Mouse (Mus musculus): ENCODE data around the gene Mgp. TPM values are rescaled to one million over a fixed set of nuclear protein-coding genes. Genes with fewer than 3 reads are reported as not detected.

Gene Mgp
- not detected in 2 replicates for polyA plus RNA-seq (2012; ENCODE audit: insufficient read depth, low replicate concordance)

DNA sequence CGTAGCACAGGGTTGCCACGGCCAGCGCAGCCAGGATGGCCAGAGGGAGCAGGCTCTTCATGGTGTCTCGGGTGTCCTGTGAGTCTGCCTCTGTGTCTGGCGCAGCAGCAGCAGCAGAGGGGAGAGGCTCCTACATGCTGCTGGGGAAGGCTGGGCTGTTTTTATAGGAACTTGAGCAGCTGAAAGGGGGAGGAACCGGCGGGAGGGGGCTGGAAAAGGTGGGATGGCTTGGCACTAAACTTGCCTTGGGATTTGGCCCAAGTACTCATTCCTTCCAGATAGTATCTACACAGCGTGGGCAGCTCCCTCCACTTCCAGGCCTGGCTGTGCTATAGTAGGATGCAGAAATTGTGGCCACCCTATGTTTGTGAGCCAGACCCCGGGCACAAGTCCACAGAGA lies at the start of gene Mgp:
Gene Mgp (minus strand): TSS at position 154 of the 400 bp plus-strand sequence.
- TF ChIP-seq GATA1 (IDR thresholded peaks at IDR 0.05; ENCODE audit: borderline replicate concordance, low read length), result no peak
- TF ChIP-seq FLI1 (IDR thresholded peaks at IDR 0.05; ENCODE audit: low read length), result no peak
- H3K4me3 ChIP-seq (replicated peaks), result no peak within 1 kb of the TSS
- peaks cover 28% of the 10 kb centered on the region for H3K27me3 ChIP-seq (replicated peaks)
- H3K36me3 ChIP-seq (replicated peaks; ENCODE audit: low read length), result no peaks in the 10 kb centered on the region
- no peaks in the 10 kb centered on the region for H3K9me3 ChIP-seq
- H3K4me1 ChIP-seq, result peaks cover 11% of the 10 kb centered on the region

DNA sequence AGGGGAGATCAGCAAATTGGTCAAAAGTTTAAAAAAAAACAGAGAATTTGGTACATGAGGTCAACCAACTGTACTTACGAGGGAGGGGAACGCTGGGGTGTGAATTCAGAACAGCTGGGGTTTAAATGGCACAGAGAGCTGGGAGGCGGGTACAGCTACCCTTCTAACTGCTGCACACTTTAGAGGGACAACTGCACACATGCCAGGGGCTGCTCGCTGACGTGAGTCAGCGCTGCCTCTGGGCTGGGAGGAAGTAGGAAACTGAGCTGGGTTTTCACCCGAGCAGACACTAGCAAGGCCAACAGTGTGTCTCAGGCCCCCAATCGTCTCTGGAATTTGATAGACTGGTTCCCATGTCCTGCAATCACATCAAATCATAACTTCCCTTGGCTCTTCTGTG lies 49.4 kb upstream of the Mgp start:
- Histone ChIP-seq H3K27me3 (replicated peaks) (no peaks in the 10 kb centered on the region), H3K9me3 (no peaks in the 10 kb centered on the region), H3K36me3 (replicated peaks; ENCODE audit: low read length) (peaks cover 88% of the 10 kb centered on the region), H3K4me3 (replicated peaks) (no peak overlapping the region), H3K4me1 (peaks cover 38% of the 10 kb centered on the region)
- TF ChIP-seq FLI1 (IDR thresholded peaks at IDR 0.05; ENCODE audit: low read length) (no peak), GATA1 (IDR thresholded peaks at IDR 0.05; ENCODE audit: borderline replicate concordance, low read length) (no peak)

DNA sequence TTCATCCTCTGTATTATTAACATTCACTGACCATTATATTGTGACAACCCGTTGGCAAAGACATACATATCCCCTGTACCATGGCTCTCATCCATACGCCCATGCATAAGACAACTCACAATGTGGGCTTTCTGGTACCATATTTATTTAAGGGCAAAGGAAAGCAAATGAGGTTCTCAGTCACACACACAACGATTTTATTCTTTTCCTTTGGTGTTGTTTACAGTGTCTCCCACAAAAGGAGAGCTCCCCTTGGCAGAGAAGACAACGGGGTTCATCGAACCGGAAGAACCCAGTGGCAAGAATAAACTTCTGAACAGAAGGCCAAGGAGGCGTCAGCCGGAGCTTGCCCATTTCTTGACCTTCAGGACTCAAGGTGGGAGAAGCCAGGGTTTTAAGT lies 47.9 kb upstream of the Mgp start, which contains the start of gene Pde6h:
Gene Pde6h (plus strand): TSS at position 301 of the 400 bp plus-strand sequence.
- H3K36me3 ChIP-seq (replicated peaks; ENCODE audit: low read length), result peaks cover 83% of the 10 kb centered on the region
- TF ChIP-seq FLI1 (IDR thresholded peaks at IDR 0.05; ENCODE audit: low read length) (no peak), GATA1 (IDR thresholded peaks at IDR 0.05; ENCODE audit: borderline replicate concordance, low read length) (no peak)
- no peaks in the 10 kb centered on the region for H3K9me3 ChIP-seq
- peaks cover 27% of the 10 kb centered on the region for H3K4me1 ChIP-seq
- no peaks in the 10 kb centered on the region for H3K27me3 ChIP-seq (replicated peaks)
- no peak within 1 kb of the TSS for H3K4me3 ChIP-seq (replicated peaks)

DNA sequence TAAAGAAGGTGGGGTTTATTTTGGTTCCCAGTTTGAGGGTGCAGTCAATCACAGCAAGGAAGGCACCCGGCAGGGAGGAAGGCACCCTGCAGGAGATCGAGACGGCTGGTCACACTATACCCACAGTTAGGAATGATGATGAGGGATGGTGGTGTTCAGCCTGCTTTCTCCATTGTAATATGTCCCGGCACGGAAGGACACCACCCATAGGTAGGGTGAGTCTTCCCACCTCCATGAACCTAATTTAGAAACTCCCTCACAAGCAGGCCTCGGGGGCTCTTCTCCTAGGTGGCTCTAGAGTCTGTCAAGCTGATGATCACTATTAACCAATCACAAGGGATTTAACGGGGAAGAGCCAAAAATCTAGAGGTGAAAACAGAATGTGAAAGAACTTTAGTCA lies 47.2 kb upstream of the Mgp start:
- peaks cover 21% of the 10 kb centered on the region for H3K4me1 ChIP-seq
- TF ChIP-seq GATA1 (IDR thresholded peaks at IDR 0.05; ENCODE audit: borderline replicate concordance, low read length) (no peak), FLI1 (IDR thresholded peaks at IDR 0.05; ENCODE audit: low read length) (no peak)
- H3K27me3 ChIP-seq (replicated peaks), result no peaks in the 10 kb centered on the region
- peaks cover 83% of the 10 kb centered on the region for H3K36me3 ChIP-seq (replicated peaks; ENCODE audit: low read length)
- H3K9me3 ChIP-seq, result no peaks in the 10 kb centered on the region
- no peak overlapping the region for H3K4me3 ChIP-seq (replicated peaks)

DNA sequence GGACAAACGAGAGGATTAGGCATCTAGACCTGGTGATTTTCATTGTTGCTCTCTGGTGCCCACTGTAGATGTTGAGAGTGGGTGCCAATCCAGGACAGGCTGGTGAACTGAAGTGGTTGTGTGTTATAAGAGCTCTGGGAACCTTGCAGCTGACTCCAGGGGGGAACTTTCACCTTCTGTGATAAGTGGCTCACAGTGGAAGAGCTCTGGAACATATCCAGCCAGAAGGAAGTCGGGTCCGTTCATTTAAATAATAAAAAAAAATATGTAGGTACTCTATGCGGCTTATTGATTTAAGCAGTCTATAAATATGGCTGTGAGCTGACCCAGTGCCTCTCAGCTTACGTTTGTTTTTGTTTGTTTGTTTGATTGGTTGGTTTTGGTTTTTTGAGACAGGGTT lies 46.5 kb upstream of the Mgp start, which contains the start of gene Erp27:
Gene Erp27 (minus strand): TSS at position 101 of the 400 bp plus-strand sequence.
- Histone ChIP-seq H3K27me3 (replicated peaks) (no peaks in the 10 kb centered on the region), H3K9me3 (no peaks in the 10 kb centered on the region)

DNA sequence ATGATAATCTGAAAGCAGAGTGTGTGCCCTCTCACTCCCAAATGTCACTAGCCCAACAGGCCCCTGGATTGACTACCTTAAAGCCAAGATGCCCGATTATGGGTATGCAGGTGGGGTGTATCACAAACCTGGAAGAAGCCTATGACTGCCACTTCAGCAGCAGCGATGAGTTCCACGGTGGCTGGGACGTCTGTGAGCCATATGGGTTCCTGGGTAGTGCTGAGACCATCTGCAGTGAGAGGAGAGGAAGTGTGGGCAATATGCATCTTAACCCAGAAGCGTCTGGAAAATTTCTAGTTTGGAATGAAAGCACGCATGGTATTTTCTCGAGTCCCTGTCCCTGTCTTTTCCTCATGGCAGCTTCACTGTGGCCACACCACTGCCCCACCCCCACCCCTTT lies 46.0 kb upstream of the Mgp start:
- H3K27me3 ChIP-seq (replicated peaks), result no peaks in the 10 kb centered on the region
- H3K9me3 ChIP-seq, result no peaks in the 10 kb centered on the region
- H3K4me3 ChIP-seq (replicated peaks), result no peak overlapping the region
- H3K36me3 ChIP-seq (replicated peaks; ENCODE audit: low read length), result peaks cover 82% of the 10 kb centered on the region
- no peak for TF ChIP-seq GATA1 (IDR thresholded peaks at IDR 0.05; ENCODE audit: borderline replicate concordance, low read length)
- no peak for TF ChIP-seq FLI1 (IDR thresholded peaks at IDR 0.05; ENCODE audit: low read length)
- peaks cover 12% of the 10 kb centered on the region for H3K4me1 ChIP-seq

More for the DNA sequence above, 46.5 kb upstream of the Mgp start, which contains the start of gene Erp27:
- peaks cover 16% of the 10 kb centered on the region for H3K4me1 ChIP-seq
- no peak within 1 kb of the TSS for H3K4me3 ChIP-seq (replicated peaks)
- TF ChIP-seq GATA1 (IDR thresholded peaks at IDR 0.05; ENCODE audit: borderline replicate concordance, low read length) (no peak), FLI1 (IDR thresholded peaks at IDR 0.05; ENCODE audit: low read length) (no peak)
- peaks cover 82% of the 10 kb centered on the region for H3K36me3 ChIP-seq (replicated peaks; ENCODE audit: low read length)

DNA sequence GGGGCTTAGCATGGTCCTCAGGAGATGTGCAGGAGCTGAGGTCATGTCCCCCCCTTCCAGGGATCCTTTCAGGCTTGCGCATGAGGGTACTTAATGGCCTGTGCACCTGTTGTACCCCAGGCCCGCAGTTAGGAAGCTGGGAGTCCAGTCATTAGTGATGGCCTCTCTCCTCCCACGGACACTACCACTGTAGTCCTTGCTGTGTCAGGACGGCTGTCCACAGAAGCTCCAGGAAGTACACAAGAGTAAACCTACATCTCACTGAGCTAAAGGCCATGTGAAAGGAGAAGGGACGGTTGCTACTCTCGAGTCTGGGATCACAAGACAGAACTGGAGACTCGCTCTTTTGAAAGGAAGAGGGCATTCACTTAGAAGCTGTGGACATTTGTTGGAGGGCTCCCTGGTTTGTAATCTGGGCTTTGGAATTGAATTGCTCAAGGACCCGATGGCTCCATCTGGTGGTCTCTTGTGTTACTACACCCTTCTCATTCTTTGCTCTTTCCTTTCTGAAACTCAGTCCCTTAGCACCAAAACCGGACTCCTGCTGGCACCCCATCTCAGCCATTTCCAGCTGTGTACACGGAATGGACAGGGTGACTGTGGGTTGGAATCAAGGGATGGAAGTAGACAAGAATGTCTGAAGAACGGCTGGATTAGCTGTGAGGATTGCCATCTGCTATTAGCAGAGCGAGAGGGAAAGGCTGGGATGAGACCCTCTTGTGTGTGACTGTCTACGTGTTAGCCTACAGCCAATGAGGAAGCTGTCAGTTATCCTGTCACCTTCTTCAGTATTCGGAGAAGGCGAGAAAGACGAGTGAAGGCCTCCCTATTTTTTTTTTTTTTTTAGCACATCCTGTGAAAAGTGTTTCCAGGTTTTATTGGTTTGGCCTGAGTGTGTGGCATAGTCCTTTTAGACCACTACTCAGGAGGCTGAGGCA lies 45.0 kb upstream of the Mgp start:
- TF ChIP-seq GATA1 (IDR thresholded peaks at IDR 0.05; ENCODE audit: borderline replicate concordance, low read length), result no peak
- TF ChIP-seq FLI1 (IDR thresholded peaks at IDR 0.05; ENCODE audit: low read length), result no peak
- Histone ChIP-seq H3K36me3 (replicated peaks; ENCODE audit: low read length) (peaks cover 80% of the 10 kb centered on the region), H3K4me1 (peaks cover 7% of the 10 kb centered on the region; the same call in 1 of the 2 replicates), H3K27me3 (replicated peaks) (no peaks in the 10 kb centered on the region), H3K4me3 (replicated peaks) (no peak overlapping the region), H3K9me3 (no peaks in the 10 kb centered on the region)

DNA sequence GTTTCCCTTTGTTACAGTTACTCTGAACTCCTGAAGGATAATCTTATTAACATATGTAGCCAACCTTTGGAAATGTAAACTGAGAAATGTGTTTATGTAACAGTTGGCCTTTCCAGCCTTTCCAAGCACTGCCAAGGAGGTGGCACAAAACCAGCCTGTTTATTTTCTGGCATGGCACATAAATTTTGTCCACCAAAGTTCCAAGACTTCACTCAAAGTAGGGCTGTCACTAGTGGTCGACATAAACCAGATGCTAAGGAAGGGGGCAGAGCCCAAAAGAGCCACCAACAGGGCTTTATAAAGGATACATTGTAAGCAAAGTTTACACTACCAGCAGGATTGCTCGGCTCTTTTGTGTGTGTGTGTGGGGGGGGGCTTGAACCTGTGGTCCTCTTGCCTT lies 42.3 kb upstream of the Mgp start:
- H3K9me3 ChIP-seq, result no peaks in the 10 kb centered on the region
- peaks cover 74% of the 10 kb centered on the region for H3K36me3 ChIP-seq (replicated peaks; ENCODE audit: low read length)
- H3K27me3 ChIP-seq (replicated peaks), result no peaks in the 10 kb centered on the region
- no peak overlapping the region for H3K4me3 ChIP-seq (replicated peaks)
- peaks cover 15% of the 10 kb centered on the region; the same call in 1 of the 2 replicates for H3K4me1 ChIP-seq
- TF ChIP-seq GATA1 (IDR thresholded peaks at IDR 0.05; ENCODE audit: borderline replicate concordance, low read length) (no peak), FLI1 (IDR thresholded peaks at IDR 0.05; ENCODE audit: low read length) (no peak)

DNA sequence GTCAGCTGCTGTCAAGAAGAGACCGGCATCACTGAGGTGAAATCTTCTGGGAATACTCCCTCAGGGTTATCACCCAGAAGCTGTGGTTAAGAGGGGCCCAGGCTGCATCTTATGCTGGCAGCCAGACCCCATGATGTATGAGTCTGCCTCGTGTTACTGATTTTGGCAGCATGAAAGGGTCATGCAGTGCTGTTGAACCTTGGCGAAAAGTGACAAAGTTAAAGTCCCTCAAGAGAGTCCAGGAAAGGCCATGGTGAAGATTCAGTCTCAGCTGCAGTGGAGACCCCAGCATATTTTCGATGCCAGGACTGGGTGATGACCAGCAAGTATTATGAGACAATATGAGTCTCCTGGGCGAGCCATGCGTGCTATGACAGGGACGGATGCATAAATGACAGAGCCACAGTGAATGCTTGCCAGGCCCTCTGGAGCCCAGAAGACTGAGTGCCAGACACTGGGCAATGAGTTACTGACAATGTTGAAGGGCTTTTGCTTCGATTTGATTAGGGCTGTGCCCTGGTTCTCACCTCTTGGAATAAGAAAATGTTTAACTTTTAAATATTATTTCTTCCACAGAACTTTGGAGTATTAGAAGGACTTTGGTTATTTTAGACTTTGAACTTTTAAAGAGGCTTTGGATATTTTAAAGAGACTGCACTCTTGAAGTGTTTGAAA lies 40.2 kb upstream of the Mgp start:
- peaks cover 2% of the 10 kb centered on the region; the same call in 1 of the 2 replicates for H3K9me3 ChIP-seq
- H3K4me3 ChIP-seq (replicated peaks), result no peak overlapping the region
- no peaks in the 10 kb centered on the region for H3K27me3 ChIP-seq (replicated peaks)
- peaks cover 14% of the 10 kb centered on the region; the same call in 1 of the 2 replicates for H3K4me1 ChIP-seq
- TF ChIP-seq FLI1 (IDR thresholded peaks at IDR 0.05; ENCODE audit: low read length) (no peak), GATA1 (IDR thresholded peaks at IDR 0.05; ENCODE audit: borderline replicate concordance, low read length) (no peak)
- H3K36me3 ChIP-seq (replicated peaks; ENCODE audit: low read length), result peaks cover 78% of the 10 kb centered on the region
